Mouse (Mus musculus) kidney, embryonic 14.5 days (tissue): ENCODE results near the gene Als2cr12. TPM values are rescaled to one million over a fixed set of nuclear protein-coding genes. Genes with fewer than 3 reads are reported as not detected.
A peak's percentile ranks its signal among the peaks of the same experiment; 100 is the strongest.
"Not testable (repeated sequence)": the region's sequence is repeated elsewhere in the genome, so short reads cannot be mapped to it uniquely, and the experiment has no call there.

Source experiments
- ATAC-seq: fragments of 200-750 bp; cut with Nextera tagmentation; 2 replicates; pipeline ENCODE4 v1.8.0; 2017; ENCODE audit warnings: moderate number of reproducible peaks, mild to moderate bottlenecking, moderate TSS enrichment, moderate library complexity; ENCODE audit not compliant: low FRiP score, low TSS enrichment
- H3K27ac ChIP-seq: fragments of 300-500 bp; sonication (generic); 2 replicates; pipeline ENCODE4 v1.5.1; 2014; ENCODE audit warnings: low read depth, mild to moderate bottlenecking, low read length, moderate library complexity, mixed read lengths
- H3K27me3 ChIP-seq: fragments of 300-500 bp; sonication (generic); 2 replicates; pipeline ENCODE4 v1.6.1; 2014; ENCODE audit warnings: mild to moderate bottlenecking, low read length; ENCODE audit not compliant: control insufficient read depth, insufficient read depth
- H3K36me3 ChIP-seq: fragments of 300-500 bp; sonication (generic); 2 replicates; pipeline ENCODE4 v1.6.1; 2014; ENCODE audit warnings: low read length, mixed read lengths; ENCODE audit not compliant: control insufficient read depth, insufficient read depth
- H3K4me1 ChIP-seq: fragments of 300-500 bp; sonication (generic); 2 replicates; pipeline ENCODE4 v1.6.1; 2014; ENCODE audit warnings: low read length, mixed read lengths; ENCODE audit not compliant: control insufficient read depth, insufficient read depth
- H3K4me2 ChIP-seq: fragments of 300-500 bp; sonication (generic); replicated peaks from 2 replicates; pipeline ENCODE4 v1.6.1; 2014; ENCODE audit warnings: low read depth, mild to moderate bottlenecking, low read length
- H3K4me3 ChIP-seq: fragments of 300-500 bp; sonication (generic); 2 replicates; pipeline ENCODE4 v1.5.1; 2014; ENCODE audit warnings: mild to moderate bottlenecking, low read length
- H3K9ac ChIP-seq: fragments of 300-500 bp; sonication (generic); 2 replicates; pipeline ENCODE4 v1.6.1; 2014; ENCODE audit warnings: low read depth, mild to moderate bottlenecking, low read length, moderate library complexity
- H3K9me3 ChIP-seq: fragments of 300-500 bp; sonication (generic); 2 replicates; pipeline ENCODE4 v1.6.1; 2016; ENCODE audit warnings: low read length; ENCODE audit not compliant: control insufficient read depth
- WGBS: fragments of 180-500 bp; shearing (Covaris S2); extraction: QIAGEN DNeasy Blood & Tissue Kit; methylation state at CpG from one replicate; pipeline ENCODE4 v1.1.7; 2014; 5-methylcytosine and 5-hydroxymethylcytosine counted together
- polyA plus RNA-seq: library from polyadenylated mRNA; unstranded; fragments of >200 nt; fragmentation: Nextera tagmentation; extraction: Ambion mirVana; gene quantifications from 2 replicates; pipeline ENCODE4 v1.2.1, GENCODE M21; 2014

The Als2cr12 gene
- polyA plus RNA-seq, 1 experiment from 2014 or later: not detected

DNA sequence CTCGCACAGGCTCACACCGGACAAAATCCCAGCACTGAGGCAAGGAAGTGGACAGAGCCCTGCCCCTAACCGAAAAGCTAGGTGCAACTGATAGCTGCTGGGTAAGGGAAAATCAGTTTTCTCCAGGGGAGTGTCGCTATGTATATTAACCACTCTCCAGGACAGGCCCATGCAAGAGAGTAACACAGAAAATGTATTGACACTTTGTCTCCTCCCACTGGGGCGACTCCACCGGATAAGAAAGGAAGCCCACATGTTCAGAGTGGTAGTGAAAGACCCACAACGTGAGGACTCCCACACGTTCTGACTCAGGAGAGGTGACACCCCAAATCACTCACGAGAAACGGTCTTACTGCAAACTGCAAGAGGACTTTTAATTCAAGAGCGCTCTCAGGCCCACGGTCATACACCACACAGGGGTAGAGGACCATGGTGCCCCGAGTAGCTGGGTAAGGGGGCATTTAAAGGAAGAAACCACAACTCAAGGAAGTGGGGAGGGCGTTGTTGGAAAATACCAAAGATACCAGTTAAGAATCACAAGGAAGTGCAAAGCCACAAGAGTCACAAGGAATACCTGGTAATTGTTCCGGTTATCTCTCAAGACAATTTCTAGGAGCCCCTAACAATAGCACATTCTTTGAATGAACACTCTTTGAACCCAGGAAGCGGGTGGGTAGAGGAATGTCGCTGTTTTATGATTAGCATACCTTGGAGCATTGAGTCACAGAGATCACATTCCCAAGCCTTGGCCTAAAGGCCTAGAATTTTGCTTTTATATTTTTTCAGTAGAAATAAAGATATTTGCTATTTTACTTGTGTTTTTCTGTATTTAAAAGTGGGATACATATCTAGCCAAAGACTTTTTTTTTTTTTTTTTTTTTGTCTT is 44.0 kb downstream of the Als2cr12 start:
- not testable (repeated sequence) for H3K9me3 ChIP-seq, H3K4me1 ChIP-seq, H3K27me3 ChIP-seq, H3K27ac ChIP-seq, H3K36me3 ChIP-seq, ATAC-seq
- 0 out of 2 replicates have a peak overlapping the region, but pooled peaks have one; percentile 53 for H3K9ac ChIP-seq
- peak overlapping the region; percentile 80 for H3K4me2 ChIP-seq
- peak overlapping the region; percentile 47 for H3K4me3 ChIP-seq
- WGBS: 74% methylated on average over 17 of the region's 17 CpGs

DNA sequence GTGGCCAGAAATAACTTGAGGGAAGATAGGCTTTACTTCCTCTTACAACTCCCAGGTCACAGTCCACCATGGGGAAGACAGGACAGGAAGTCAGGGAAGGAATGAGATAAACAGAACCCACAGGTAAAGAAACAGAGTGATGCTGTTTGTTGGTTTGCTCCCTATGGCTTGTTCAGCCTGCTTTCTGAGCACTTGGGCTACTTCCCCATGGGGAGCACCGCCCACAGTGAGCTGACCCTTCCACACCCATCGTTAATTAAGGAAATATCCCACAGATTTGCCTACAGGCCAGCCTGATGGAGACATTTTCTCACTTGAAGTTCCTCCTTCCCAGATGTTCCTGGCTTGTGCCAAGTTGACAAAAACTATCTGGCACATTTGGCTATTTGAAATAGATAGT is 66.9 kb downstream of the Als2cr12 start:
- H3K27ac ChIP-seq, H3K27me3 ChIP-seq, H3K36me3 ChIP-seq, ATAC-seq, H3K4me2 ChIP-seq, H3K4me1 ChIP-seq, H3K9me3 ChIP-seq, H3K4me3 ChIP-seq, H3K9ac ChIP-seq: not testable (repeated sequence)
- 88% methylated on average over 1 of the region's 2 CpGs for WGBS

DNA sequence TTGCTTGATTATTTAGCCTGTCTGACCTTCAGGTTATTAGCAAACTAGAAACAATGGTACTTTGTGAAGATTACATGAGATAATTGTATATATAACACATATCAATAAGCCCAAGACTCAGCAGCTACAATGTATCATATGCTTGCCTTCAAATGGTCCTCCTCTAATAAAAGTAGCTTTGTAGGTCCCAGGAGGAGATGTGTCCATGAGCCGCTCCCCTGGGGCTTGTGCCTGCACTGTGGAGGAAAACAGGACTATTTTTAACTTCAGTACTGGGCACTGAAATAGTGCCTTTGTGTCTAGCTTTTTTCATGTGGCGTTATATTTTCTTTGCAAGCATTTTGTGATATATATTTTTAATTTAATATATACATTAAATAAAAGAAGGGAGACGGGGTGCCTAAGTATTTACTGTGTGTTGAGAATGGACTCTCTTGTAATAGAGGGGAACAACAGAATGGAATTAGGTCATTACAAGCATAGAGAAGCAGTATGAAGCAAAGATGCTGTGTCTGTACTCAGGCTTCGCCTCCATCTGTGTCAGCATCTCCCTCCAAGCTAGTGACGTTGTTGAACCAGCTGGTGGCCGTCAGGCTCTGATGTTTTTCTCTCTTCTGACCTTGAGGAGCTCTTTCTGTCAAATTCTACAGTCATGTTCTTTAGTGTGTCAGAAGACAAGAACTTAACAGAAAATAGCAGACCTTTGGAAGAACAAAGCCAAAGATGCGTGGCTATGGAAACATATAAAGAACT is 73.6 kb downstream of the Als2cr12 start:
- ATAC-seq: no peak
- H3K4me2 ChIP-seq: no peak overlapping the region
- no peaks in the 10 kb centered on the region for H3K36me3 ChIP-seq
- H3K9ac ChIP-seq: no peak overlapping the region
- 58% methylated on average over 7 of the region's 7 CpGs for WGBS
- no peak overlapping the region for H3K4me3 ChIP-seq
- peaks cover 5% of the 10 kb centered on the region; the same call in 1 of the 2 replicates for H3K9me3 ChIP-seq
- H3K4me1 ChIP-seq: no peaks in the 10 kb centered on the region
- no peak overlapping the region for H3K27ac ChIP-seq
- H3K27me3 ChIP-seq: no peaks in the 10 kb centered on the region

DNA sequence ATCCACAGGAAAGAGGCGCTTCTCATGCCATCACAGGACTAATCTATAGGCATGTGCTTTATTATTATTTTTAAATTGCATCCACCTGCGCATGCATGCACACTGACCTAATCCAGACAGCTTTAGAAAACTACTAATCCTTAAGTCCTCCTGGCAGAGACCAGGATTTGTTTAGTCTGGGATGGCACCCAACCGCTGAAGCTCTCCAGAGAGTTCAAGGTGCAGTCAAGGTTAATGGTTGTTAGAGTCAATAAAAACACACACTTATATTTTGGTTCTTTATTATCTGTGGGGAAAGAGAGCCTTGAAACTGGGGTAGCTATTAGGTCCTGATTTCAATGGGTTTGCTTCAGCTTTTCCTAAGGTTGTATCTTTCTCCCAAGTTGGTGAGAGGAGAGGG is 74.5 kb downstream of the Als2cr12 start:
- Histone ChIP-seq H3K4me2 (no peak overlapping the region), H3K4me1 (no peaks in the 10 kb centered on the region), H3K9me3 (peaks cover 5% of the 10 kb centered on the region; the same call in 1 of the 2 replicates), H3K36me3 (no peaks in the 10 kb centered on the region), H3K27ac (no peak overlapping the region), H3K27me3 (no peaks in the 10 kb centered on the region), H3K4me3 (no peak overlapping the region), H3K9ac (no peak overlapping the region)
- WGBS: 79% methylated on average over 3 of the region's 3 CpGs
- ATAC-seq: no peak

DNA sequence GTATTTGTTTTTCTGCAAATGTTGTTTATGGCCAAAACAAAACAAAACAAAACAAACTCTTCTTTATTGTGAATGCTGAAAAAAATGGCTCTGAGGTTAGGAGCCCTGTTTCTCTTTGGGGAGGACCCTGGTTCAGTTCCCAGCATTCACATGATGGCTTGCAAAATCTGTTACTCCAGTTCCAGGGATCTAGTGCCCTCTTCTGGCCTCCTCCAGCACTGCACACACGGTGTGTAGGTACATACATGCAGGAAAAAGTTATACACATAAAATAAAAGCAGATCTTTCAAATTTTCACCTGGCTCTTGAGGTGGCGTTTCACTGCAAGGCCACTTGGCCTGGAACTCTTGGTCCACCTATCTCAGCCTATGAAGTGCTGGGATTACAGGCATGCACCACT is 77.0 kb downstream of the Als2cr12 start:
- Histone ChIP-seq H3K4me2 (no peak overlapping the region), H3K36me3 (no peaks in the 10 kb centered on the region), H3K27me3 (no peaks in the 10 kb centered on the region), H3K4me3 (no peak overlapping the region), H3K9me3 (peaks cover 5% of the 10 kb centered on the region; the same call in 1 of the 2 replicates), H3K4me1 (no peaks in the 10 kb centered on the region), H3K9ac (no peak overlapping the region), H3K27ac (no peak overlapping the region)
- 92% methylated on average over 2 of the region's 2 CpGs for WGBS
- ATAC-seq: no peak

DNA sequence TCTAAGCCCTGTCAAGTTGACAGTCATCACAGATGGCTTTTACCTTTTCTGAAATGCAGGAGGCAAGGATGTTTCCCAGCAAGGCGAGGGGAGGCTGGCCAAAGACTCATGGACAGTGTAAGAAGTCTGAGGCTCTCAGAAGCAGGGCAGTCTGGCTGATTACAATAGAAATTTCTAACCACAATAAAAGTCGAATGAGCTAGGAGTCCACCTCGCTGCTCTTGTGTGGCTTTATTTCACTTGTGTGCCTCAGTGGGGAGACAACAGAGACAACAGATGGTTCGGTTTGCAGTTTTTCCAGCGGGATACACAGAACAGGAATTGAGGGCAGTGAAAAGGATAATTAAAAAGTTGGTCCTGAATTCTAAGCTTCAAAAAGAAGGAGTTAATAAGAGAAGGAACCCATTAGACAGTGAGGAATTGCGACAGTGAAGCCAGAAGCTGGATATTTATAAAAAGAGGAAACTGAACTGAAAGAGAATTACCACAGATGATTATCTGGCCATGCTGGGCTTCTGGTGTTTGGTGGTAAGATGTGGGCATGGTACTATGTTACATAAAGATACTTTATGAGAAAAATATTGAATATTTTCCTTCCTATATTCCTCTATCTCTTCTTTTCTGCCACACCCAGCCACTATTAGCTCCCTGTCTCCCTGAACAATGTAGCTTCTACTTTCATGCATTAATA is 77.7 kb downstream of the Als2cr12 start:
- H3K27me3 ChIP-seq: no peaks in the 10 kb centered on the region
- no peaks in the 10 kb centered on the region for H3K36me3 ChIP-seq
- ATAC-seq: no peak
- no peak overlapping the region for H3K9ac ChIP-seq
- no peaks in the 10 kb centered on the region for H3K4me1 ChIP-seq
- no peak overlapping the region for H3K4me2 ChIP-seq
- 79% methylated on average over 6 of the region's 6 CpGs for WGBS
- no peak overlapping the region for H3K4me3 ChIP-seq
- H3K9me3 ChIP-seq: peaks cover 5% of the 10 kb centered on the region; the same call in 1 of the 2 replicates
- no peak overlapping the region for H3K27ac ChIP-seq

DNA sequence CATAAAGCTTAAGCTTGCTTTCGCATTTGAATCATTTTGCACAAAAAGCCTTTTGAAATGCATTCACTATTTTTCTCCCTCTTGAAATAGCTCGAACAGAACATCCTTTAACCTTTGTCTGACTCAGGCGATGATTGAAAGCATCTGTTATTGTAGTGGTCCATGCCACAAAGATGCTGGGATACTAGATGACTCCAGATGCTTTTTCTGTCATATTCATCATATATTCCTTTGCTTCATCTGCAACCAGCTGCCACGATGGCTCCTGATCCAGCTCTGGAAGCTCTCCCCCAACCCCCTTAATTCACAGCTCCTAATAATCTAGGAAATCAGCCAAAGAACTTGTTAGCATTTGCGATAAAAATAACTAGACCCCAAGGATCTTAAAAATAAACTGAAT is 78.7 kb downstream of the Als2cr12 start:
- Histone ChIP-seq H3K4me3 (no peak overlapping the region), H3K27me3 (no peaks in the 10 kb centered on the region), H3K4me2 (no peak overlapping the region), H3K4me1 (no peaks in the 10 kb centered on the region), H3K9ac (no peak overlapping the region), H3K36me3 (no peaks in the 10 kb centered on the region), H3K27ac (no peak overlapping the region), H3K9me3 (peaks cover 5% of the 10 kb centered on the region; the same call in 1 of the 2 replicates)
- ATAC-seq: no peak
- 76% methylated on average over 5 of the region's 5 CpGs for WGBS

DNA sequence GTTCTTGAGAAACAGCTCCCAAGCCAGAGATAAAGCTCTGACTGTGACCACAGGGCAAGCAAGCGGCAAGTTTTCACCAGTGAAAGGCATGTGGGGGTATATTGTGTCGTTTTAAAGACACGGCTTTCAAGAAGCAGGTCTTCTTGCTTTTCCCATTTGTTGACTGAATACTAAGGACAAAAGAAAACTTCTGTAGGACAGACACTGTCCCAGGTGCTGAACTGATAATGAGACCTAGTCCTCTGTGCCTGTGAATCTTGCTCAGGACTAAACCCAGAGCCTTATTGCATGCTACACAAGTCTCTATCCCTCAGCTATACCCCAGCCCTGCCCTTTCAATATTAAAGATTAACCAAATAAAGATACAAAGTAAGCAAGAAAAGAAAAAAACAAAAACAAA is 79.6 kb downstream of the Als2cr12 start:
- Histone ChIP-seq H3K4me1 (no peaks in the 10 kb centered on the region), H3K27me3 (no peaks in the 10 kb centered on the region), H3K4me2 (no peak overlapping the region), H3K9me3 (peaks cover 5% of the 10 kb centered on the region; the same call in 1 of the 2 replicates), H3K4me3 (no peak overlapping the region), H3K27ac (no peak overlapping the region), H3K36me3 (no peaks in the 10 kb centered on the region), H3K9ac (no peak overlapping the region)
- 76% methylated on average over 3 of the region's 3 CpGs for WGBS
- ATAC-seq: no peak
